Mouse (Mus musculus) embryonic facial prominence, embryonic 15.5 days (tissue): ENCODE results near the gene Gart. TPM values are rescaled to one million over a fixed set of nuclear protein-coding genes. Genes with fewer than 3 reads are reported as not detected.

ENCODE experiments used
- ATAC-seq: fragments of 200-750 bp; cut with Nextera tagmentation; 2 replicates; pipeline ENCODE4 v1.8.0; 2017; ENCODE audit warnings: low read depth, moderate TSS enrichment; ENCODE audit not compliant: insufficient number of reproducible peaks, low FRiP score, low TSS enrichment
- H3K27ac ChIP-seq: fragments of 300-500 bp; sonication (generic); replicated peaks from 2 replicates; pipeline ENCODE4 v1.5.1; 2015; ENCODE audit warnings: mild to moderate bottlenecking, inconsistent platforms
- H3K27me3 ChIP-seq: fragments of 300-500 bp; sonication (generic); 2 replicates; pipeline ENCODE4 v1.6.1; 2015; ENCODE audit warnings: inconsistent platforms
- H3K36me3 ChIP-seq: fragments of 300-500 bp; sonication (generic); 2 replicates; pipeline ENCODE4 v1.6.1; 2015; ENCODE audit warnings: mild to moderate bottlenecking, inconsistent platforms
- H3K4me1 ChIP-seq: fragments of 300-500 bp; sonication (generic); 2 replicates; pipeline ENCODE4 v1.6.1; 2015; ENCODE audit warnings: inconsistent platforms
- H3K4me2 ChIP-seq: fragments of 300-500 bp; sonication (generic); replicated peaks from 2 replicates; pipeline ENCODE4 v1.6.1; 2015; ENCODE audit warnings: mild to moderate bottlenecking, inconsistent platforms
- H3K4me3 ChIP-seq: fragments of 300-500 bp; sonication (generic); replicated peaks from 2 replicates; pipeline ENCODE4 v1.5.1; 2015; ENCODE audit warnings: mild to moderate bottlenecking, inconsistent platforms
- H3K9ac ChIP-seq: fragments of 300-500 bp; sonication (generic); 2 replicates; pipeline ENCODE4 v1.6.1; 2015; ENCODE audit warnings: inconsistent platforms
- H3K9me3 ChIP-seq: fragments of 300-500 bp; sonication (generic); replicated peaks from 2 replicates; pipeline ENCODE4 v1.6.1; 2016; ENCODE audit warnings: inconsistent platforms
- WGBS: fragments of 180-500 bp; shearing (Covaris S2); methylation state at CpG from one replicate; pipeline ENCODE4 v1.1.7; 2015; 5-methylcytosine and 5-hydroxymethylcytosine counted together
- polyA plus RNA-seq: library from polyadenylated mRNA; unstranded; fragments of >200 nt; fragmentation: Nextera tagmentation; extraction: Ambion mirVana; gene quantifications from 2 replicates; pipeline ENCODE4 v1.2.1, GENCODE M21; 2015

Gene Gart
- polyA plus RNA-seq, 1 experiment from 2014 or later, result 96.7 TPM

DNA sequence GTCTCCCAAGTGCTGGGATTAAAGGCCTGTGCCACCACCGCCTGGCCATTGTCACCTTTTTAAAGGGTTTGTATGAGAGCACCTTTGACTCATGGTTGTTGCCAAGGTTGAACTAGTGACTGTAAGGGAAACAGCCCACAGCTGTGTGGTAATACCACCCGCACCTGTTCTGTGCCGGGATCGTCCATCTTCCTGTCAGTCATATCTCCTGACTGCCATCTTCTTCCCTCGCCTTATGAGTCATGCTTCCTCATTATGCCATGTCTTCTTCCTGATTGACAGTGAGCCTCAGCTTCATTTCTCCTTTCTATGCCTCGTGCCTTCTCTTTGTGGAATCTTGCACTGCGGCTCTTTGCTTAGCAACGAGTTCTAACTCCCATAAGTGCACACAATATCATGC lies 39.8 kb downstream of the Gart start:
- H3K4me2 ChIP-seq, result no peak overlapping the region
- H3K4me3 ChIP-seq, result no peak overlapping the region
- H3K4me1 ChIP-seq, result no peaks in the 10 kb centered on the region
- 81% methylated on average over 8 of the region's 8 CpGs for WGBS
- H3K27ac ChIP-seq, result no peak overlapping the region
- H3K27me3 ChIP-seq, result no peaks in the 10 kb centered on the region
- no peaks in the 10 kb centered on the region for H3K9me3 ChIP-seq
- no peak for ATAC-seq
- H3K36me3 ChIP-seq, result no peaks in the 10 kb centered on the region
- no peak overlapping the region for H3K9ac ChIP-seq

DNA sequence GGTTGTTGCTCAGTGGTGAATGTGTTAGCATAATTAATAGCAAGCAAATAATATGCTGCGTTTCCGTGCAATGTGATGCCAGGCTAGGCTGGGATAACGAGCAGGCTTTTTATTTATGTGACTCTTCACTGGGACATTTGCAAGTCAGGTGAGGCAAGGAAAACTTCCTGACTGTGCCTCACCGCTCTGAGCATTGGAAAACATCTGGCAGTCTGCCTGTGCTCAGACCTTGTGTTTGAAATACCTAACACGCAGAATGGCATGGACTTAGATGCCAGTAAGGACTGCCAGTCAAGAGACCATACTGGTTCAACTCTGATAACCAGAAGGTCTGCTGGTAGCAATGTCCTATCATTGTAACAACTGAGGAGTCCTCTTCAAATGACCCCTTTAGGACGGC lies 41.6 kb downstream of the Gart start:
- Histone ChIP-seq H3K27ac (no peak overlapping the region), H3K4me3 (no peak overlapping the region), H3K4me1 (no peaks in the 10 kb centered on the region), H3K4me2 (no peak overlapping the region), H3K27me3 (no peaks in the 10 kb centered on the region), H3K9me3 (no peaks in the 10 kb centered on the region), H3K36me3 (no peaks in the 10 kb centered on the region), H3K9ac (no peak overlapping the region)
- ATAC-seq, result no peak
- 72% methylated on average over 6 of the region's 6 CpGs for WGBS

DNA sequence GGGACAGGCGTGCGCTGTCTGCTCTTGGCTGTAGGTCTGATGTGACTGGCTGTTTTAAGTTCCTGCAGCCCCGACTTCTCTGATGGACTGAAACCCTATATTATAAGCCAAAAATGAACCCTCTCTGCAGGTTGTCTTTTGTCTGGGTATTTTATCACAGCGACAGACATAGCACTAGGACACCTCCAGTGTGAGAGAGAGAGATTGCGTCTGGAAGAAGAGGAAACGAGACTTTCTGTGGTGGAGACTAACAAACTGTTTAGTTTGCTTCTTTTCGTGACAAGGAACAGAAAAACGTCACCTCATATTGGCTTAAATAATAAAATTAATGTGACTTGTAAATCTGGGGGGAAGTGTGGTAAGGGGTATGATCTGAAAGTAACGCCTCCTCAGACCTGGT lies 45.1 kb downstream of the Gart start:
- Histone ChIP-seq H3K4me3 (no peak overlapping the region), H3K27ac (no peak overlapping the region), H3K9ac (no peak overlapping the region), H3K4me2 (no peak overlapping the region), H3K27me3 (0 out of 2 replicates have a peak, but pooled peaks cover 3% of the 10 kb centered on the region), H3K9me3 (no peaks in the 10 kb centered on the region), H3K4me1 (peaks cover 3% of the 10 kb centered on the region), H3K36me3 (no peaks in the 10 kb centered on the region)
- WGBS, result 69% methylated on average over 9 of the region's 9 CpGs
- ATAC-seq, result no peak

DNA sequence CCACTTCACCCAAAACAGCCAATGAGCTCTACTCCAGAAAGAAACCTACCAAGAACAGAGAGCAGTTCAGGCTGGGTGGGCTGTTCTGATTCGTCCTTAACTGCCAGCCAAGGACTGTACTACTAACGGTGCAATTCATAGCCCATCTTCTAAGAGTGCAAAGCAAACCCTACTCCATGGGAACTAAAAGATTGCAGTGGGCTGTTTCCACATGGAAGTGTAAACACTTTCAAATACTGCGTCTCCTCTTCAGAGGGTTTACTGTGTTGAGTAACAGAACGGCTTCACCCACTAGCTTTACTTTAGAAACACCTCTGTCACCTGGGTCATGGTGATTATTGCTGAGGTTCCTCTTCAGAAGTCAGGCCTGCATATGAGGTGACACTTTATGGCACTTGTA lies 45.7 kb downstream of the Gart start:
- Histone ChIP-seq H3K27ac (no peak overlapping the region), H3K27me3 (0 out of 2 replicates have a peak, but pooled peaks cover 3% of the 10 kb centered on the region), H3K4me2 (no peak overlapping the region), H3K4me1 (peaks cover 8% of the 10 kb centered on the region), H3K4me3 (no peak overlapping the region), H3K9me3 (no peaks in the 10 kb centered on the region), H3K9ac (no peak overlapping the region), H3K36me3 (no peaks in the 10 kb centered on the region)
- 76% methylated on average over 4 of the region's 4 CpGs for WGBS
- ATAC-seq, result no peak

DNA sequence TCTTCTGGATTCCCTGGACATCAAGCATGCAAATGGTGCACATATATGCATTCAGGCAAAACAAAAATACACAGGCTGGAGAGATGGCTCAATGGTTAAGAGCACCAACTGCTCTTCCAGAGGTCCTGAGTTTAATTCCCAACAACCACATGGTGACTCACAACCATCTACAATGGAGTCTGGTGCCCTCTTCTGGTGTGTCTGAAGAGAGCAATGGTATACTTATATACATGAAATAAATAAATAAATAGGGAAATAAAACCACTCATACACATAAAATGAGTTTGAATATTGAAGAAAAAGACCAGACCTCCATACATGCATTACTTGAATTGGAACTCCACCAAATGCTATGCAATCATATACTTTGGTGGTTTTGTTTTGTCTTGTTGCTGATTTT lies 47.5 kb downstream of the Gart start:
- Histone ChIP-seq H3K4me2 (no peak overlapping the region), H3K27ac (no peak overlapping the region), H3K9me3 (no peaks in the 10 kb centered on the region), H3K9ac (no peak overlapping the region), H3K27me3 (0 out of 2 replicates have a peak, but pooled peaks cover 3% of the 10 kb centered on the region), H3K36me3 (no peaks in the 10 kb centered on the region), H3K4me3 (no peak overlapping the region), H3K4me1 (peaks cover 13% of the 10 kb centered on the region)
- ATAC-seq, result no peak

- Histone ChIP-seq H3K36me3 (no peaks in the 10 kb centered on the region), H3K4me2 (peak within 1 kb of the TSS; percentile 92), H3K9ac (peak within 1 kb of the TSS; percentile 82), H3K4me1 (peaks cover 13% of the 10 kb centered on the region), H3K9me3 (no peaks in the 10 kb centered on the region), H3K4me3 (peak within 1 kb of the TSS; percentile 92), H3K27ac (peak within 1 kb of the TSS; percentile 66), H3K27me3 (0 out of 2 replicates have a peak, but pooled peaks cover 3% of the 10 kb centered on the region)
- peak; percentile 100 for ATAC-seq
- 1% methylated on average over 34 of the region's 34 CpGs for WGBS
Measured at GRCm38 (mm10) chr16:91597672-91598010, 49.1 kb downstream of the Gart start, which contains the start of gene Tmem50b. TSS of gene Tmem50b (minus strand) at chr16:91597800.

GRCm38 (mm10) chr16:91596779-91597671 lies 49.7 kb downstream of the Gart start:
- Histone ChIP-seq H3K36me3 (no peaks in the 10 kb centered on the region), H3K9me3 (no peaks in the 10 kb centered on the region), H3K4me1 (peaks cover 16% of the 10 kb centered on the region), H3K4me3 (peak overlapping the region; percentile 92), H3K4me2 (peak overlapping the region; percentile 92), H3K27ac (peak overlapping the region; percentile 66), H3K27me3 (0 out of 2 replicates have a peak, but pooled peaks cover 3% of the 10 kb centered on the region), H3K9ac (peak overlapping the region; percentile 82)
- no peak; the same call in 1 of the 2 replicates for ATAC-seq
- WGBS, result under 1% methylated on average over 75 of the region's 75 CpGs

- H3K4me2 ChIP-seq, result peak overlapping the region; percentile 92
- H3K27me3 ChIP-seq, result 0 out of 2 replicates have a peak, but pooled peaks cover 3% of the 10 kb centered on the region
- no peaks in the 10 kb centered on the region for H3K9me3 ChIP-seq
- ATAC-seq, result no peak
- H3K9ac ChIP-seq, result no peak overlapping the region
- H3K4me3 ChIP-seq, result peak overlapping the region; percentile 92
- peak overlapping the region; percentile 66; the same call in 1 of the 2 replicates for H3K27ac ChIP-seq
- no peaks in the 10 kb centered on the region for H3K36me3 ChIP-seq
- H3K4me1 ChIP-seq, result peaks cover 16% of the 10 kb centered on the region
- 15% methylated on average over 9 of the region's 9 CpGs for WGBS
Measured at GRCm38 (mm10) chr16:91596397-91596778, 50.4 kb downstream of the Gart start.

GRCm38 (mm10) chr16:91595076-91595475 lies 51.7 kb downstream of the Gart start:
- Histone ChIP-seq H3K27ac (no peak overlapping the region), H3K9me3 (no peaks in the 10 kb centered on the region), H3K4me2 (no peak overlapping the region), H3K36me3 (no peaks in the 10 kb centered on the region), H3K4me1 (peaks cover 16% of the 10 kb centered on the region), H3K27me3 (0 out of 2 replicates have a peak, but pooled peaks cover 3% of the 10 kb centered on the region), H3K9ac (no peak overlapping the region), H3K4me3 (no peak overlapping the region)
- ATAC-seq, result no peak
- 72% methylated on average over 6 of the region's 6 CpGs for WGBS

DNA sequence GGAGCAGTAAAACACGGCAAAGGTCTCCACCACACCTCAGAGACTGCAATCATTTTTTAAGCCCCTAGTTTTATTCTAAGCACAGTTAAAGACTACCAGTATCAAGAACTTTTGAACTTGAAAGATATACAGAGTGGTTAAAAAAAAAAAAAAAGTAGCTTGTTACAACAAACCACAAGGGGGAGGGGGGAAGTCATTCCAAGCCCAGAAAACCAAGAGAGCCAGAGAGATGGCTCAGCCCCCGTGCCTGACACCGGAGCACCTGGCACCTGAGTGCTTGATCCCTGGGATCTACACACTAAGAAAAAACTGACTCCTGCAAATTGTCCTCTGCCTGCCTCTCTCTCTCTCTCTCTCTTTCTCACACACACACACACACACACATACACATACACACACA lies 53.5 kb downstream of the Gart start:
- peaks cover 16% of the 10 kb centered on the region for H3K4me1 ChIP-seq
- ATAC-seq, result no peak
- H3K27me3 ChIP-seq, result no peaks in the 10 kb centered on the region
- WGBS, result 55% methylated on average over 3 of the region's 3 CpGs
- no peak overlapping the region for H3K4me2 ChIP-seq
- H3K4me3 ChIP-seq, result no peak overlapping the region
- no peak overlapping the region for H3K9ac ChIP-seq
- no peaks in the 10 kb centered on the region for H3K9me3 ChIP-seq
- no peak overlapping the region for H3K27ac ChIP-seq
- no peaks in the 10 kb centered on the region for H3K36me3 ChIP-seq

DNA sequence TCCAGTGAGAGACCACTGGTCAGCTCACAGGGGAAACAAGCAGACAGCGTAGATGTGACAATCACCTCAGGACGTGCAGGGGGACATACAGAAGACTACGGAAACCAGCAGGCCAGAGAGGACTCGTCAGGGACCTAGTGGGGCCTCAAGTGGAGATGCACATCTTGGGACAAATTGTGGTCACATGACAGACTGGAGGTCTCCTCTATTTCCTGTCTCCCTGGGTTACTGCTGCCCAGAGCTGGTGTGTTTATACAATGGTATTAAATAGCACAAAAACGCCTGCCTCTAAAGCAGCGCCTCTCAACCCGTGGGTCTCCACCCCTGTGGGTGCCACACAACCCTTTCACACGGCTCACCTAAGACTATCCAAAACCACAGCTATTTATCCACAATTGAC lies 54.6 kb downstream of the Gart start:
- no peak overlapping the region for H3K27ac ChIP-seq
- H3K4me2 ChIP-seq, result no peak overlapping the region
- no peaks in the 10 kb centered on the region for H3K27me3 ChIP-seq
- peaks cover 20% of the 10 kb centered on the region for H3K4me1 ChIP-seq
- H3K36me3 ChIP-seq, result no peaks in the 10 kb centered on the region
- 67% methylated on average over 8 of the region's 8 CpGs for WGBS
- H3K9me3 ChIP-seq, result no peaks in the 10 kb centered on the region
- no peak overlapping the region for H3K9ac ChIP-seq
- no peak for ATAC-seq
- no peak overlapping the region for H3K4me3 ChIP-seq
